Mouse (Mus musculus): ENCODE results near the gene Kif26a. TPM values are rescaled to one million over a fixed set of nuclear protein-coding genes. Genes with fewer than 3 reads are reported as not detected.

The Kif26a gene
- polyA plus RNA-seq, 1 experiment: not detected

DNA sequence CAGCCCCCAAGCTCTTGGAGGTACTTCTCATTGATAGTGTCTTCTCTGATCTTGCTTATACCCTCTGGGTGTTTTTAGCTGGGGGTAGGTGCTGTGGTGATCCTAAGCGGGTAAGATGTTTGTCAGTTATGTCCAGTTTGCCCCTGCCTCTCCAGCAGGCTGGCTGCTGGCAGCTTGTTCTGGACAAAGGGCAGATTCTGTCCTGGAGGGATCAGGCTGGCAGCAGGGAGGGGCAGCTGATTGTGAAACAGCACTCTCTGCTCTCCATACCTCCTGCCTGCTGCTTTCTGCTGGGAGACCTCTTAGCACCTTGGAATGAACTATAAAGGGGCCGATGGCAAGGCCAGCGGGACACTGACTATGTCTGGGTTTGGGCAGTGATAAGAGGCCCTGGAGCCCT is 71.7 kb downstream of the Kif26a start:
- Histone ChIP-seq H3K4me3 (replicated peaks) (no peak overlapping the region), H3K36me3 (ENCODE audit: control insufficient read depth) (no peaks in the 10 kb centered on the region), H3K4me1 (ENCODE audit: control insufficient read depth) (no peaks in the 10 kb centered on the region), H3K27me3 (ENCODE audit: control insufficient read depth) (no peaks in the 10 kb centered on the region), H3K9me3 (ENCODE audit: control insufficient read depth, low read length) (no peaks in the 10 kb centered on the region)
- TF ChIP-seq GATA1 (IDR thresholded peaks at IDR 0.05; ENCODE audit: low read length) (no peak), TAL1 (IDR thresholded peaks at IDR 0.05; ENCODE audit: low read length) (no peak)

DNA sequence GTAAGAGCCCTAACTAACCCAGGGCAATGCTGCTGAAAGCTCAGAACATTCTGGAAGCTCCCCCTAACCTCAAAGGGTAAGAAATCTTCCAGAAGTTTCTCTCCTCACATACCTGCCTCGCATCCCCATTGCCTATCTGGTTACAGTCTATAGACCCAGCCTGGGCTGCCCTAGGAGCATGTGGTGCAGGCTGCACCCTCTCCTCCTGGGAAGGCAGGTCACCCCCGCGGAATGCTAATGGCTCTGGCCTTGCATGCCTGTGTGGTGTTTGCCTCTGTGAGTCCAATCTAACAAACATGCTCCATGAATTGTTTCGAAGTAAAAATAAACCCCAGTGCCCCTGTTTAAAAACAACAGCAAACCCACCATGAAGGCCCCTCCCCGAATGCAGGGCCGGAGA is 75.3 kb downstream of the Kif26a start:
- no peaks in the 10 kb centered on the region for H3K9me3 ChIP-seq (ENCODE audit: control insufficient read depth, low read length)

DNA sequence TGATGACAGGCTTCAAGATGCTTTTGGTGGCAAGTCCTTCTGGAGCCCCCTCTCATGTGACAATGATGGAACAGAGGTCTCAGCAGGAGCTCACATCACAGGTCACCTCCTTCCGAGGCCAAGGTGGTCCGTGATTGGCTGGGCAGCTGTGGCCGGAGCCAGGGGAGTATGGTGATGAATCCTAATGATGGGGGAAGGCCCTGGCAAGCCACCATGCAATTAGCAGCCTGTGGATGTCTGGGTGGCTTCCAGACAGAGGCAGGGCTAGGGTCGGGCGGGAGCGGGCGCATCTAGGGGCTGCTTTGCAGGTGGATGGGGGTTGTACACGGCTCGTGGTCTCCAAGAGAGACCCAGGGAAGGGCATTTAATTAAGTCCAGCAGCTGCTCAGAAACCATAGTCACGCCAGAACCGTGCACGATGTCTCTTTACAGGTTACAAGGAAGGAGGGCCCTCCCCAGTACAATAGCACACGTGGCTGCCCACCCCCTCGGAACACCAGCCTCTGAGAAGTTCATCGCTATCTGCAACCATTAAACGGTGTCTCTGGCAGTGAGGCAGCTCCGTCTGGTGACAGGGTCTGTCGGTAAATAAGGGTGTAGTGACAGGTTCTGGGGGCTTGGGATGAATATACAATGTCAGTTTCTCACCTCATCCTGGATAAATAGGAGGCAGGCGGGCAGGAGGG is 75.9 kb downstream of the Kif26a start:
- no peak overlapping the region for H3K4me3 ChIP-seq (replicated peaks)
- no peaks in the 10 kb centered on the region for H3K9me3 ChIP-seq (ENCODE audit: control insufficient read depth, low read length)
- TF ChIP-seq GATA1 (IDR thresholded peaks at IDR 0.05; ENCODE audit: low read length): no peak
- TF ChIP-seq TAL1 (IDR thresholded peaks at IDR 0.05; ENCODE audit: low read length): no peak

More for the DNA sequence above, 75.3 kb downstream of the Kif26a start:
- TF ChIP-seq TAL1 (IDR thresholded peaks at IDR 0.05; ENCODE audit: low read length) (no peak), GATA1 (IDR thresholded peaks at IDR 0.05; ENCODE audit: low read length) (no peak)
- no peaks in the 10 kb centered on the region for H3K27me3 ChIP-seq (ENCODE audit: control insufficient read depth)
- no peaks in the 10 kb centered on the region for H3K4me1 ChIP-seq (ENCODE audit: control insufficient read depth)
- H3K36me3 ChIP-seq (ENCODE audit: control insufficient read depth): no peaks in the 10 kb centered on the region
- no peak overlapping the region for H3K4me3 ChIP-seq (replicated peaks)

GRCm38 (mm10) chr12:112223721-112224337 is 77.8 kb downstream of the Kif26a start:
- H3K4me1 ChIP-seq (ENCODE audit: control insufficient read depth): no peaks in the 10 kb centered on the region
- no peaks in the 10 kb centered on the region for H3K27me3 ChIP-seq (ENCODE audit: control insufficient read depth)
- H3K36me3 ChIP-seq (ENCODE audit: control insufficient read depth): no peaks in the 10 kb centered on the region
- H3K4me3 ChIP-seq (replicated peaks): no peak overlapping the region
- no peak for TF ChIP-seq TAL1 (IDR thresholded peaks at IDR 0.05; ENCODE audit: low read length)
- no peak for TF ChIP-seq GATA1 (IDR thresholded peaks at IDR 0.05; ENCODE audit: low read length)
- no peaks in the 10 kb centered on the region for H3K9me3 ChIP-seq (ENCODE audit: control insufficient read depth, low read length)

More for the DNA sequence above, 75.9 kb downstream of the Kif26a start:
- Histone ChIP-seq H3K36me3 (ENCODE audit: control insufficient read depth) (no peaks in the 10 kb centered on the region), H3K27me3 (ENCODE audit: control insufficient read depth) (no peaks in the 10 kb centered on the region), H3K4me1 (ENCODE audit: control insufficient read depth) (no peaks in the 10 kb centered on the region)

GRCm38 (mm10) chr12:112226238-112226637 is 80.2 kb downstream of the Kif26a start:
- Histone ChIP-seq H3K36me3 (ENCODE audit: control insufficient read depth) (no peaks in the 10 kb centered on the region), H3K27me3 (ENCODE audit: control insufficient read depth) (no peaks in the 10 kb centered on the region), H3K4me1 (ENCODE audit: control insufficient read depth) (no peaks in the 10 kb centered on the region), H3K9me3 (ENCODE audit: control insufficient read depth, low read length) (no peaks in the 10 kb centered on the region), H3K4me3 (replicated peaks) (no peak overlapping the region)
- TF ChIP-seq GATA1 (IDR thresholded peaks at IDR 0.05; ENCODE audit: low read length) (no peak), TAL1 (IDR thresholded peaks at IDR 0.05; ENCODE audit: low read length) (no peak)

- Histone ChIP-seq H3K4me3 (replicated peaks) (no peak overlapping the region), H3K9me3 (ENCODE audit: control insufficient read depth, low read length) (no peaks in the 10 kb centered on the region), H3K27me3 (ENCODE audit: control insufficient read depth) (no peaks in the 10 kb centered on the region), H3K36me3 (ENCODE audit: control insufficient read depth) (no peaks in the 10 kb centered on the region), H3K4me1 (ENCODE audit: control insufficient read depth) (no peaks in the 10 kb centered on the region)
- TF ChIP-seq TAL1 (IDR thresholded peaks at IDR 0.05; ENCODE audit: low read length) (no peak), GATA1 (IDR thresholded peaks at IDR 0.05; ENCODE audit: low read length) (no peak)
Measured at GRCm38 (mm10) chr12:112226656-112227055, 80.6 kb downstream of the Kif26a start.

DNA sequence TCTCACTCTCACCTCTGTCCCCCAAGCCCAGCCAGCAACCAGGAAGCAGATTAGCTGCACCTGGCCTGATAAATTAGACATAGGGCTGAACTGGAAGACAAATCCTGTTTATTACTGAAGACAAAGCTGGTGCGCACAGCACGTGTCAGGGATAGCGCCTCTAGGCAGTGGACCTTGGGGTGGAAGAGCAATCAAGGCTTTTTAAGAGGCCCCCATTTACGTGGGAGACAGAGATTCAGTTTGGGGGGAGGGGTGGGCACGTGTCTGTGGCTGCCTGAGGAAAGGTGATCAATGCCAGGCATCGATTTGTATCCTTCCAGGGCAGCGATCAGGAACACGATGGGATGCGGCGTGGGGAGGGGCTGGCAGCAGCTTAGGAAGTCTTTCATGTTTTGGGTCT is 83.1 kb downstream of the Kif26a start:
- Histone ChIP-seq H3K9me3 (ENCODE audit: control insufficient read depth, low read length) (no peaks in the 10 kb centered on the region), H3K36me3 (ENCODE audit: control insufficient read depth) (no peaks in the 10 kb centered on the region), H3K4me3 (replicated peaks) (no peak overlapping the region), H3K27me3 (ENCODE audit: control insufficient read depth) (no peaks in the 10 kb centered on the region), H3K4me1 (ENCODE audit: control insufficient read depth) (no peaks in the 10 kb centered on the region)
- no peak for TF ChIP-seq TAL1 (IDR thresholded peaks at IDR 0.05; ENCODE audit: low read length)

- TF ChIP-seq TAL1 (IDR thresholded peaks at IDR 0.05; ENCODE audit: low read length): no peak
- no peak for TF ChIP-seq GATA1 (IDR thresholded peaks at IDR 0.05; ENCODE audit: low read length)
- no peaks in the 10 kb centered on the region for H3K36me3 ChIP-seq (ENCODE audit: control insufficient read depth)
- no peaks in the 10 kb centered on the region for H3K27me3 ChIP-seq (ENCODE audit: control insufficient read depth)
- H3K4me3 ChIP-seq (replicated peaks): no peak overlapping the region
- no peaks in the 10 kb centered on the region for H3K4me1 ChIP-seq (ENCODE audit: control insufficient read depth)
- no peaks in the 10 kb centered on the region for H3K9me3 ChIP-seq (ENCODE audit: control insufficient read depth, low read length)
Measured at GRCm38 (mm10) chr12:112230196-112230595, 84.2 kb downstream of the Kif26a start.

Other genes starting within 250 kb of the Kif26a start
- gene Ppp1r13b, start 238.1 kb upstream of the Kif26a start, polyA plus RNA-seq (2012): 0.79 and 0.81 TPM in 2 replicates
- 3.3 and 4.1 TPM in 2 replicates for gene Atp5mpl, start 179.2 kb upstream of the Kif26a start, polyA plus RNA-seq (2012)
- gene Tdrd9, start 174.6 kb upstream of the Kif26a start, polyA plus RNA-seq (2012): not detected in 2 replicates
- not detected in 2 replicates for gene Rd3l, start 164.9 kb upstream of the Kif26a start, polyA plus RNA-seq (2012)
- not detected in 2 replicates for gene Aspg, start 39.5 kb upstream of the Kif26a start, polyA plus RNA-seq (2012)

All from erythroblast, embryonic 14.5 days (primary cell).